Mouse (Mus musculus) intestine, embryonic 14.5 days (tissue): ENCODE results near the gene Fgfr2. TPM values are rescaled to one million over a fixed set of nuclear protein-coding genes. Genes with fewer than 3 reads are reported as not detected.

ENCODE experiments used
- ATAC-seq: fragments of 200-750 bp; cut with Nextera tagmentation; replicated peaks from 2 replicates; pipeline ENCODE4 v1.8.0; 2017; ENCODE audit warnings: low read depth, moderate number of reproducible peaks, moderate TSS enrichment, moderate library complexity; ENCODE audit not compliant: low FRiP score, low TSS enrichment
- DNase-seq: peaks from one replicate; pipeline ENCODE4 v3.0.0-alpha.2; 2018; ENCODE audit warnings: low spot score
- H3K27ac ChIP-seq: fragments of 300-500 bp; sonication (generic); 2 replicates; pipeline ENCODE4 v1.5.1; 2014; ENCODE audit warnings: low read depth, mild to moderate bottlenecking, control low read depth
- H3K27me3 ChIP-seq: fragments of 300-500 bp; sonication (generic); replicated peaks from 2 replicates; pipeline ENCODE4 v1.6.1; 2014; ENCODE audit warnings: low read length, control low read depth; ENCODE audit not compliant: control insufficient read depth, insufficient read depth
- H3K36me3 ChIP-seq: fragments of 300-500 bp; sonication (generic); 2 replicates; pipeline ENCODE4 v1.6.1; 2014; ENCODE audit warnings: low read length, control low read depth; ENCODE audit not compliant: control insufficient read depth, insufficient read depth
- H3K4me1 ChIP-seq: fragments of 300-500 bp; sonication (generic); replicated peaks from 2 replicates; pipeline ENCODE4 v1.6.1; 2014; ENCODE audit warnings: low read length, control low read depth, mixed read lengths; ENCODE audit not compliant: control insufficient read depth, insufficient read depth
- H3K4me2 ChIP-seq: fragments of 300-500 bp; sonication (generic); 2 replicates; pipeline ENCODE4 v1.6.1; 2014; ENCODE audit warnings: low read length
- H3K4me3 ChIP-seq: fragments of 300-500 bp; sonication (generic); 2 replicates; pipeline ENCODE4 v1.5.1; 2014; ENCODE audit warnings: low read depth, low read length, control low read depth, mixed read lengths
- H3K9ac ChIP-seq: fragments of 300-500 bp; sonication (generic); 2 replicates; pipeline ENCODE4 v1.6.1; 2014; ENCODE audit warnings: mild to moderate bottlenecking, low read length
- H3K9me3 ChIP-seq: fragments of 300-500 bp; sonication (generic); 2 replicates; pipeline ENCODE4 v1.6.1; 2016; ENCODE audit warnings: low read length, control low read depth; ENCODE audit not compliant: control insufficient read depth
- WGBS: fragments of 180-500 bp; shearing (Covaris S2); extraction: QIAGEN DNeasy Blood & Tissue Kit; methylation state at CpG from one replicate; pipeline ENCODE4 v1.1.7; 2014; 5-methylcytosine and 5-hydroxymethylcytosine counted together
- polyA plus RNA-seq: library from polyadenylated mRNA; unstranded; fragments of >200 nt; fragmentation: Nextera tagmentation; extraction: Ambion mirVana; gene quantifications from 2 replicates; pipeline ENCODE4 v1.2.1, GENCODE M21; 2014

Fgfr2 gene
- polyA plus RNA-seq, 1 experiment from 2014 or later, result 105 TPM

- no peaks in the 10 kb centered on the region for H3K27me3 ChIP-seq
- no peaks in the 10 kb centered on the region for H3K4me1 ChIP-seq
- no peak for ATAC-seq
- no peak overlapping the region for H3K4me3 ChIP-seq
- WGBS, result 62% methylated on average over 4 of the region's 4 CpGs
- H3K27ac ChIP-seq, result no peak overlapping the region
- no peaks in the 10 kb centered on the region for H3K36me3 ChIP-seq
- DNase-seq, result no peak
- no peak overlapping the region for H3K4me2 ChIP-seq
- no peaks in the 10 kb centered on the region for H3K9me3 ChIP-seq
- no peak overlapping the region for H3K9ac ChIP-seq
Observed at GRCm38 (mm10) chr7:132358709-132359108, 764.4 kb downstream of the Fgfr2 start.

GRCm38 (mm10) chr7:132358250-132358649 lies 764.9 kb downstream of the Fgfr2 start:
- Histone ChIP-seq H3K4me2 (no peak overlapping the region), H3K9me3 (no peaks in the 10 kb centered on the region), H3K9ac (no peak overlapping the region), H3K36me3 (no peaks in the 10 kb centered on the region), H3K27ac (no peak overlapping the region), H3K4me1 (no peaks in the 10 kb centered on the region), H3K4me3 (no peak overlapping the region), H3K27me3 (no peaks in the 10 kb centered on the region)
- DNase-seq, result no peak
- 46% methylated on average over 3 of the region's 3 CpGs for whole genome bisulfite sequencing
- ATAC-seq, result no peak

- H3K9me3 ChIP-seq, result no peaks in the 10 kb centered on the region
- H3K4me2 ChIP-seq, result no peak overlapping the region
- 85% methylated on average over 3 of the region's 3 CpGs for WGBS
- H3K9ac ChIP-seq, result no peak overlapping the region
- ATAC-seq, result no peak
- H3K4me3 ChIP-seq, result no peak overlapping the region
- H3K36me3 ChIP-seq, result no peaks in the 10 kb centered on the region
- DNase-seq, result no peak
- H3K4me1 ChIP-seq, result no peaks in the 10 kb centered on the region
- no peaks in the 10 kb centered on the region for H3K27me3 ChIP-seq
- H3K27ac ChIP-seq, result no peak overlapping the region
Observed at GRCm38 (mm10) chr7:132357841-132358237, 765.3 kb downstream of the Fgfr2 start.

DNA sequence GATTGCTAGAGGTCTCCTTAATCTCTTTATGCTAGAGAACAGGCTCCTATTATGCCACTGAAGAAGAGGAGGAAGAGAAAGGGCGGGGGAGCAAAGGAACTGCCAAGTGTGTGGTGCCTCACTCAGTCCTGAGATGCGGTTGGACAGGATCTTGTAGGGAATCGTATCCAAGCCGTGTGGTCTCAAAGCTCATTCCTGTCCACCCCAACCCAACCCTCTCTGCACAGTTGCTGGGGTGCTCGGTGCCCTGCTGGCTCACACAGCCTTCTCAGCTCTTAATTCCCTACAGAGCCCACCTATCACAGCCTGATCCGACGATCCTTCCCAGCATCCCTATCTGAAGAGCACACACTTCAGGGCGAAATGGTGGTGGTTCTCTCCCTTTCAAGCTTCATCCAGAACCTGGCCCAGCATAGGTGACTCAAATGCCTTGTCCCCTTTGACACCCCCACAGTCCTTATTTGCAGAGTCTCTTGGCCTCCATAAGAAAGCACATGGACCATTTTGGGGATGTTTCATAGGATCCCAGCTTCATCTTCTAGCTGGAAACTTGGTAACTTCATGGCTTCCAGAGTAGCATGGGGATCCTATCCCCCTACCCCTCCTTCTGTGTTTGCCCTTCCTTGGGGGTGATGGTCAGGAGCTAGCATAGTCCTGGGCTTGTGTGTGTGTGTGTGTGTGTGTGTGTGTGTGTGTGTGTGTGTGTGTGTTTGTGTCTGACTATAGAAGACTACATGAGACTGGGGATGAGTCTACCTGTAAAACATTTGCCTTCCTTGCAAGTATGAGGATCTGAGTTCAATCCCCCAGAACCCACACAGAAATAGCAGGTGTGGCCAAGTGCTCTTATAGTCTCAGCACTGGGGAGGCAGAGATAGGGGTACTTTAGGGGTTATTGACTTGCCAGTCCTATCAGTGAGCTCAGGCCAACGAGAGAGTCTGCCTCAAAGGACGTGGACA lies 766.0 kb downstream of the Fgfr2 start:
- no peak overlapping the region for H3K9ac ChIP-seq
- 73% methylated on average over 10 of the region's 10 CpGs for WGBS
- no peak for DNase-seq
- no peaks in the 10 kb centered on the region for H3K9me3 ChIP-seq
- H3K36me3 ChIP-seq, result no peaks in the 10 kb centered on the region
- H3K27me3 ChIP-seq, result no peaks in the 10 kb centered on the region
- no peaks in the 10 kb centered on the region for H3K4me1 ChIP-seq
- H3K4me2 ChIP-seq, result no peak overlapping the region
- no peak for ATAC-seq
- no peak overlapping the region for H3K4me3 ChIP-seq
- no peak overlapping the region for H3K27ac ChIP-seq

- Histone ChIP-seq H3K36me3 (no peaks in the 10 kb centered on the region), H3K4me1 (no peaks in the 10 kb centered on the region), H3K9ac (no peak overlapping the region), H3K4me3 (no peak overlapping the region), H3K27ac (no peak overlapping the region), H3K9me3 (no peaks in the 10 kb centered on the region), H3K4me2 (no peak overlapping the region), H3K27me3 (no peaks in the 10 kb centered on the region)
- WGBS, result 37% methylated on average over 8 of the region's 8 CpGs
- ATAC-seq, result no peak
- no peak for DNase-seq
Observed at GRCm38 (mm10) chr7:132356185-132356584, 767.0 kb downstream of the Fgfr2 start.

DNA sequence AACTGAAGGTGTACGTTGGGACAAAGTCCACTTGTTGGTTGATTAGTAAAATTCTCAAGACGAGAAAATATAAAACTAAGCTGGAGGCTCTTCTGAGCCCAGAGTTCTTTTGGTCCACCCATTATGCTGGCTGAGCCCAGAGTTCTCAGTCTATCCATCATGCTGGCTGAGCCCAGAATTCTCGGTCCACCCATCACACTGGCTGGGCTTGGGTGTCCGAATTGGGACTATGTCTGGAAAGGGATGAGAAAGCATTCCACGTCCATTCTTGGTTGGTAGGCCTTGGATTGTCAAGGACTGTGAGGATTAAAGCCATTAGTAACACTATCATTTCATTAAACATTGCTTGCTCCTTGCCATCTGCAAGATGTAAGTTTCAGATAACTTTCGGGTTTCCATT lies 767.4 kb downstream of the Fgfr2 start:
- DNase-seq (no peak), ATAC-seq (no peak)
- no peaks in the 10 kb centered on the region for H3K9me3 ChIP-seq
- H3K4me1 ChIP-seq, result no peaks in the 10 kb centered on the region
- no peaks in the 10 kb centered on the region for H3K36me3 ChIP-seq
- no peak overlapping the region for H3K4me2 ChIP-seq
- no peak overlapping the region for H3K27ac ChIP-seq
- H3K27me3 ChIP-seq, result no peaks in the 10 kb centered on the region
- no peak overlapping the region for H3K9ac ChIP-seq
- H3K4me3 ChIP-seq, result no peak overlapping the region
- WGBS, result 67% methylated on average over 6 of the region's 6 CpGs

GRCm38 (mm10) chr7:132349075-132349572 lies 774.0 kb downstream of the Fgfr2 start:
- no peaks in the 10 kb centered on the region for H3K36me3 ChIP-seq
- no peak overlapping the region for H3K4me3 ChIP-seq
- no peak overlapping the region for H3K4me2 ChIP-seq
- no peak for DNase-seq
- H3K4me1 ChIP-seq, result no peaks in the 10 kb centered on the region; the same call in 1 of the 2 replicates
- no peak overlapping the region for H3K27ac ChIP-seq
- no peak for ATAC-seq
- H3K9me3 ChIP-seq, result no peaks in the 10 kb centered on the region
- H3K27me3 ChIP-seq, result no peaks in the 10 kb centered on the region
- no peak overlapping the region for H3K9ac ChIP-seq
- WGBS, result 57% methylated on average over 6 of the region's 6 CpGs

- Histone ChIP-seq H3K4me2 (no peak overlapping the region), H3K27ac (no peak overlapping the region), H3K36me3 (no peaks in the 10 kb centered on the region), H3K4me3 (no peak overlapping the region), H3K27me3 (no peaks in the 10 kb centered on the region), H3K9ac (no peak overlapping the region), H3K4me1 (no peaks in the 10 kb centered on the region; the same call in 1 of the 2 replicates), H3K9me3 (no peaks in the 10 kb centered on the region)
- WGBS, result 73% methylated on average over 9 of the region's 9 CpGs
- ATAC-seq (no peak), DNase-seq (no peak)
Observed at GRCm38 (mm10) chr7:132347273-132348045, 775.7 kb downstream of the Fgfr2 start.
